Mouse (Mus musculus): ENCODE measurements around the gene Mgea5.

Mgea5 gene

DNA sequence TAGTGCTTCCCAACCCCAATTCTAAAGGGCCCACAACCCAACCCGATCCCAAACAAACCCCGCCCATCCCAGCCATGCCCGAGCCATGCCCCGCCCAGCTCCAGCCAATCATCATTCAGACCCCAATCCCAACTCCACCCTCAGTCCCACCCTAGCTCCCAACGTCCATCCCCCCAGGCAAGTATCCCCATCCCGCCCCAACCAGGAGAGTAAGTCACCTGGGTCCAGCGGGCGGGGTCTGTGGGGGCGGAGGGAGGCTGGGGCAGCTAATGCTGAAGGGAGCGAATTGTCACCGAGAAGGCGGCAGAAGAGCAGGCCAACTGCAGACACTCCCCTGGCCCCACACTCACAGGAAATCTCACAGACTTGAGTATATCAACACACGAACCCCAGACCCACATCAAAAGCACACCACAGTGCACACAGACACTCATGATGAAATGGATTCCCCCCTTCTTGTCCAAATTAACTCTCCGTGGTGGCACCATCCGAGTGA is 12.5 kb upstream of the Mgea5 start:
- DNase-seq (ENCODE audit: low spot score in 2 of 2) = peak; percentile 47 to 48

DNA sequence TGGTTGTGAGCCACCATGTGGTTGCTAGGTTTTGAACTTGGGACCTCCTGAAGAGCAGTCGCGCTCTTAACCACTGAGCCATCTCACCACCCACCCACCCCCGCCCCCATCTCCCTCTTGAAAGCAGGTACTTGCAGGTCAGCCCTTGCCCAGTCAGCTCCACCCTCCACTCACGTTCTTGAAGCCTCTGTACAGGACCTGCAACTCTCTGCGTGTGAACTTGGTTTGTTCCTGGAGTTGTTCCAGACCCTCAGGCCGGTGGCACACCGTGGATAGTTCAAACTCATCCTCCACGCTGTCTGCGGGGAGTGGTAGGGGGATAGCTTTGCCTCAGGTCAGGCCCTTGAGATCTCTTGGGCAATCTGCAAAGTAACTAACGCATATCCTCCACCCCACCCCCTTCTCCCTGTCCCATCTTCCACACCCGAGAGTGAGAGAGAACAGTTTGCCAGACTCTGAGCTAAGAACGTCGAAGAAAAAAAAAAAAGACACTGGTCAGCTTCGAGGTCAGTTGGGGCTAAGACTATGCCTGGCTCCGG is 11.8 kb upstream of the Mgea5 start:
- no peak for DNase-seq (ENCODE audit: low spot score in 2 of 2)

DNA sequence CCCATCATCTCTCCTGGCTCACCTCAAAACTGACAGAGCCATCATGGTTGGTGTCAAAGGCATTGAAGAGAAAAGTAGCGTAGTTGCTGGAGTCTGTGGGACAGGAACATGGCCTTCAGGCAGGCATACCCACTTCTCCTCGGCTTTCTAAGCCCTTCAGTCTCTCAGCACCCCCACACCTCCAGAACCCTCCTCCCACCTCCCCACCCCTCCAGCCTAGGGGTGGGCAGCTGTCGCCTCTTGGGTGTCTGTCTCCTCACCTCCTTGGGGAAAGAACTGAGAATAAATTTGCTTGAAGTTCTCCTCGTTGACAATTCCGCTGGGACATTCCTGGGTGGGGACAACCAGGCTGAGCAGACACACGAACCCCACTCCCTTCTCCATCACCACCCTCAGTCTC is 11.1 kb upstream of the Mgea5 start:
- DNase-seq (ENCODE audit: low spot score in 2 of 2) = no peak

DNA sequence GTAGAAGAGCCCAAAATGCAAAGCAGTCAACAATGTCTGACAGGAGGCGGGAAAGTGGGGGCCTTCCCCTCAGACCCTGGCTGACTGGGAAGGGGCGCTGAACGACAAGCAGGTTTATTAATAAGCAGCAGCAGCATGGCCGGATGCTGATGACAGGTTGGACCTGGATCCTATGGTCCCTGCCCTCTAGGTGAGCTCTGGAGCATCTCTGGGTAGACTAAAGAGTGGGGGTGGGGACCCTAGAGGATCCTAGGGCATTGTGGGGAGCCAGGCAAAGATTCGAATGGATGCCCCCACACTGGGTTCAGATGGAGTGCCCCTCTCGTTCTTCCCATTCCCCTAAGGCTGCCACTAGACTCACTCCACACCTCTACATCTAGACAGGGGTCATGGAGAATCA is 8.8 kb upstream of the Mgea5 start:
- DNase-seq (ENCODE audit: low spot score in 2 of 2) = no peak

DNA sequence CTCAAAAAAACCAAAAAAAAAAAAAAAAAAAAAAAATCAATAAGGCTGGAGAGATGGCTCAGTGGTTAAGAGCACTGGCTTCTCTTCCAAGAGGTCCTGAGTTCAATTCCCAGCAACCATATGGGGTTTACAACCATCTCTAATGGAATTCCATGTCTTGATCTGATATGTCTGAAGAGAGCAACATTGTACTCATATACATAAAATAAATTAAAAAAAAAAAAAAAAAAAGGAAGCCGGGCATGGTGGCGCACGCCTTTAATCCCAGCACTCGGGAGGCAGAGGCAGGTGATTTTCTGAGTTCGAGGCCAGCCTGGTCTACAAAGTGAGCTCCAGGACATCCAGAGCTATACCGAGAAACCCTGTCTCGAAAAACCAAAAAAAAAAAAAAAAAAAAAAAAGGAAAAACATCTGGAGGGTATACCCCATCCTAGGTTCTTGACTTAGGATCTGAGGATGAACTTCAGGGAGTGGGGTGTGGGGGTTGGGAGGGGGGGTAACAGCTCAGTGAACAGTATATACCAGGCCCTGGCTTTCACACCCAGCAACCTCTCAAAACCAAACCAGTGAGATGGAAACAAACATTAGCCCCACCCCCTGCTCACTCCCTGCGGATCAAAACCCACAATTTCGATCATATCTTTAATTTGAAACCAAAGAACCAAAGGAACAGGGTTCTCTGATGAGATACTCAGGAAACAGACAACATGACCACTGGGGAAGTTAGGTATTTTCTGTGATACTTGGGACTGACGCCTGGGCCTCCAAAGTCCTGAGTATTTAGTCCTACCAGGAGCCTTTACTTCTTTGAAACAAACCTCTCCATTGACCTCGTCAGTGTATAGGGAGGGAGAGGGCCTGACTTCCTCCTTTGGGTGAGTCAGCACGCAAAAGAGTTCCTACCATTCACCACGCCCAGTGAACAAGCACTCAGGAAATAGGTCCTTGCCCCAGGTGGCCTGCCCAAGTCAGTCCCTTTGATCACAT is 6.5 kb upstream of the Mgea5 start:
- peak; percentile 67 to 75 for DNase-seq (ENCODE audit: low spot score in 2 of 2)

DNA sequence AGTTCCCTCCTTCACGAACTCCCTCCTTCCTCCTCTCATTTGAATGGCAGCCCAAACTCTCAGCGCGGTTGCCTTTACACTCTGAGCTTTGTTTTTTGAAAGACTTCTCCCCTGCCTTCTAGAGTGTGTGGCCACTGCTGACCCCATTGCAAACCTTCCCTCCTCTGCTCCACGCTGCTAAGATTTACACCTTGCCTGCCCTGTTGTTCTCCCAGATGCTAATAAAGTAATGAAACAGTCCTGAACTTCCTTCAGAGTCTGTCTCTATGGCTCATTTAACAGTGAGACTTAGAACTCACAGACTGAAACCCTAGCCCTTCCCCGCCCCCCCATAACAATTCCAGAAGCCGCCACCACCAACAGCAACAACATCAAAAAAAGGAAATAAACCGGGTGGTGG is 5.7 kb upstream of the Mgea5 start:
- DNase-seq (ENCODE audit: low spot score in 2 of 2) = no peak

DNA sequence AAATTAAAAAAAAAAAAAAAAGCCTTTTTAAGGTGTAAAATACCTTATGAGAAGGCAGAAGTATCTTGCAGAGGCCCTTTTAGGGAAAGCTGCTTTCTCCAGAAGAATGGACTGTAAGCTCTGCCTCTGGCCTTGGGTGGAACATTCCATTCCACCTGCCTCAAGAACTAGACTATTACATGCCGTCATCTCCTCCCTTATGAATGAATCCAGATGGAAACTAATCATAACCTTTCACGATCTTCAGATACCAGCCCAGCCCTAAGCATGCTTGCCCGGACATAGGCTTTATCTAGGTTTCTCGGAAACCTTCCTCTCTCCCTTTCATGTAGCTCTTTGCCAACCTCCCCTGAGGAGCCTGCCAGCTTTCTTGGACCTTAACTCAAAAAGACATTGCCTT is 4.7 kb upstream of the Mgea5 start:
- no peak for DNase-seq (ENCODE audit: low spot score in 2 of 2)

DNA sequence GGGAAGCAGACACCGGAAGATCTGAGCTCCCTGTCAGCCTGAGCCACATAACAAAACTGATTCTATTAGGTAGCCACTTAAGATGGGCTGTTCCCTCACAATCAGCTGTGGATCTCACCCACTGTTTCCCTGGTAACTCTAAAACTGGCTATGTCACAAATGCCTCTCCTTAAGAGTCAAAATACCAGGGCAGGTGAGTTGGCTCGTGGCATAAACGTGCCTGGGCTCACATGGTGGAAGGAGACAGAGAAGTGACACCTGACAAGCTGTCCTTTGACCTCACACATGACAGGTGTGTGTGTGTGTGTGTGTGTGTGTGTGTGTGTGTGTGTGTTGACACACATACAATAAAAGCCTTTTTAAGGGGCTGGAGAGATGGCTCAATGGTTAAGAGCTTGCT is 3.8 kb upstream of the Mgea5 start:
- no peak for DNase-seq (ENCODE audit: low spot score in 2 of 2)

DNA sequence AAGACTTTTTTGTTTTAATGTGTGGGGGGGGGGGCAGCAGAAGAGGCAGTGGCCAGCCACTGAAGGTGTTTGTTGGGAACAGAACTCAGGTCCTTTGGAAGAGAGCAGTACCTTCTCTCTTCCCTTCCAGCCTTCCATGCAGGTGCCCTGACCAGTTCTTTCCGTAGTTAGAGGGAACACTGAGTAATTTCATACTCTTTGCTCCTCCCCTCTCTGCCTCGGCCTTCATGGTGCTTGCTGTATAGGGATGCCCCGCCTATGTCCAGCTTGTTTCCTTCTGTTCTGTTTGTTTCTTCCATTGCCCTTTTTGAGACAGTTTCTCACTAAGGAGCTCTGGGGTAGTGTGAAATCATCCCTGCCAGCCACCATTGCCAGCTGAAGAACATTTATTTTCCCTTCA is 1.8 kb upstream of the Mgea5 start:
- no peak for DNase-seq (ENCODE audit: low spot score in 2 of 2)

DNA sequence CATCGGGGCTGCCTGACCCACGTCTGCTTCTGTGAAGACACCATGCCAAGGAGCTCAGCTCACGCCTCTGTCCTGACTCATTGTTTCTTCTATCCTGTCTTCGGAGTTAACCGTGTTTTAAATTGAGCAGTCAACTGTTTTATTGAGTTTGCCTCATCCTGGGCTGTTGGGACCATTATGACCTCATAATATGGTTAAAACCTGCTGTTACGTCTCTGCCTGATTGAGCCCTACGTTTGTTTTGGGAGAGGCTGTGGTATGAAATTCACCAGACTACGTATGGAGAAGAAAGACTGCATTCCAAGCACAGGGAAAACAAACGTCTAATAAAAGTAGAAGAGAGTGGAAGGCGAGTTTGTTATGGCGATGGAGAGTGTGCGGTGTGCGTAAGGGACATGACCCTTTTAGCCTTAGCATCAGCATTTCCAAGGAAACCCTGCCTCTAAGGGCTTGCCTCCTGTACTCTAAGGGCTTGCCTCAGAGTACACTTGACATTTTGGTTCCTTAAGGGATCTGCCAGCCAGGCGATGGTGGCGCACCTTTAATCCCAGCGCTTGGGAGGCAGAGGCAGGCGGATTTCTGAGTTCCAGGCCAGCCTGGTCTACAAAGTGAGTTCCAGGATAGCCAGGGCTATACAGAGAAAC is 418 bp upstream of the Mgea5 start:
- no peak for DNase-seq (ENCODE audit: low spot score in 2 of 2)

DNA sequence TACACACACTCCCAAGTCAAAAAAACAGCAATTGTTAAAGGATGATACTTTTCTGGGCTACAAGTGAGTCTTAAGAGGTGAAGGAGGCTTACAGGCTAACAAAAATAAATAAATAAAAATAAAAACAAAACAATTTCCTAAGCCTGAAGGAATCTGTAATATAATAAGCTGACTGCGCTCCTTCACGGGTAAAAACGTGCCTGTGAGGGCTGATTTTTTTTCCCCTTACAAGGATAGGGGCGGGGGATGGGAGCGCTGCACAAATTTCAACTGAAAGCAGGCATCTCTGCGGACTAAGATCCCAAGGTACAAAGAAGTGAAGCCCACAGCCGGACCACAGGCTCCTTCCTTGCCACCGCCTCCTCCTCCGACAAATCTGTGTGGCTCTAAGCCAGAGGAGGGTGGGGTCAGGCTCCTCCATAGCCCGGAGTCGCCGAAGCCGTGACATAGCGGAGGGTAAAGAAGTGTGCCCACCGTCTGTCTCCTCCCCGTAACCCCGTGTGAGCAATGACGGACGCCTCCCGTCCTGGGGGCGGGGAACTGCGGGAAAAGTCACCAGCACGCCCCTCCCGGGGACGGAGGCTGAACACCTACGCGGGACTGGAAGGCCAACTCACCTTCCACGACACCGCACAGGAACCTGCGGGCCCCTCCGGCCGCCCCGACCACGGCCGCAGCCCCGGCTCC is 1.2 kb downstream of the Mgea5 start:
- peak; percentile 68 to 74 for DNase-seq (ENCODE audit: low spot score in 2 of 2)

DNA sequence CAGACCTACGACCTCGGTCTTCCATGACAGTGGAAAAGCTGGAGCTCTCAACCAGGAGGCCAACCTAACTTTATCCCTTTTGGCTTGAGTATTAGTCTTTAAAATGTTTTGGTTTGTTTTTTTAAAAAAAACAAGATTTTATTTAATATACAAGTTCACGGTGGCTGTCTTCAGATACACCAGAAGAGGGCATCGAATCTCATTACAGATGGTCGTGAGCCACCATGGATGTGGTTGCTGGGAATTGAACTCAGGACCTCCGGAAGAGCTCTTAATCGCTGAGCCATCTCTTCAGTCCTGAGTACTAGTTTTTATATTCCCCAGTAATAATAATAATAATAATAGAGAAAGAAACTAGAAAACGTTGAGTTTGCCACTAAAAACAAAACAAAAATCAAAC is 2.0 kb downstream of the Mgea5 start:
- no peak for DNase-seq (ENCODE audit: low spot score in 2 of 2)

DNA sequence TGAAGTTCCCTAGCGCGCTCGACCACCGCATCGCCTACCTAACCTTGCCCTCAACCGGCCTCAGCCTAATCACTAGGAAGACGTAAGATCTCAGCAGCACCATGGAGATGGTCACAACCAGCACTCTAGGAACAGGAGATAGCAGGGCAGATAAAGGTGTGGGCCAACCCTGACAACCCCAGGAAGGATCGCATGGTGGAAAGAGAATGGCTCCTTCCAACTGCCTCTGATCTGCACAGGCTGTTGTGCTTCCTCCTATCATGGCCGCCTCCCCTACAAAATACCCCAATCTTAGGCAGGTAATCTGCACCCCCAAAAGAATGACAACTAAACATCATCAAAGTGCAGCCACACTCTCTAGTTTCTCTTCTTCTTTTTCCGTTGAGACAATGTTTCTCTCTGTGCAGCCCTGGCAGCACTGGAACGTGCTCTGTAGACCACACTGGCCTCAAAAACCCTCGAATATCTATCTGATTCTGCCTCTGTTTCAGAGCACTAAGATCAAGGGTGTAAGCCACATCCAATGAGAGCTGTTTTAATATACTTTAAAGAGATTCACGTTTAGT is 3.2 kb downstream of the Mgea5 start:
- no peak for DNase-seq (ENCODE audit: low spot score in 2 of 2)

DNA sequence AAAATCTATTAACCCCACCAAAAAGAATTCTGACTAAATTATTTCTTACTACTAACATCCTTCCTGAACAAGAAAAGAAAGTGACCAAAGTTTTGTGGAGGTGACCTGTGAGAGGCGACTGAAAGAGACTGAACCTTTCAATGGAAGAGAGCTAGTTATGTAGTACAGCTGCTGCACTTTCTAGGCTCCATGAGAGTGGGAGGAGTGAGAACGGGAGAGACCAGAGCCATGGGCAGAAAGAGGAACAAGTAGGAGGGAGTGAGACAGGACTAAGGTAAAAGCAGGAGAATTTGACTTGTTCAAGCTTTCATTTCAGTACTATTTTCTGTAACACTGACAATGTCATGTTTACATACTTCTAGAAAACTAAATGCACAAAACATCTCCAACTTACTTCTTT is 8.2 kb downstream of the Mgea5 start:
- DNase-seq (ENCODE audit: low spot score in 2 of 2) = no peak

DNA sequence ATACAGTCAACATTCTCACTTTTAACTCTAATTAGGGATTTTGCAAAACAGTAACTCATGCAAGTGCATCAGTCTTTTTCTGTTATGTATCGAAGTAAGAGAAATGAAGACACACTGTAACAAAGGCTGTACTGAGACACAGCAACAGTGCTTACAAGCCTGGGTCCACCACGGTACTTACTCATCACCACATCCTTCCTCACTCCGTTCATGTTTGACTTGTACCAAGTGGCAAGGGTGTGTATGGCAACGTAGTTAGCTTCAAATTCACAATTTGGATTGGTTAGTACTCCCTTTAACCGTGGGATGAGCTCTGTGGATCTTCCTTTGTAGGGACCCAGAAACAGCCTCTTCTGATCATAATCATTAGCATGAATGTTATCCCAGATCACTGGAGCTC is 12.1 kb downstream of the Mgea5 start:
- DNase-seq (ENCODE audit: low spot score in 2 of 2) = no peak

DNA sequence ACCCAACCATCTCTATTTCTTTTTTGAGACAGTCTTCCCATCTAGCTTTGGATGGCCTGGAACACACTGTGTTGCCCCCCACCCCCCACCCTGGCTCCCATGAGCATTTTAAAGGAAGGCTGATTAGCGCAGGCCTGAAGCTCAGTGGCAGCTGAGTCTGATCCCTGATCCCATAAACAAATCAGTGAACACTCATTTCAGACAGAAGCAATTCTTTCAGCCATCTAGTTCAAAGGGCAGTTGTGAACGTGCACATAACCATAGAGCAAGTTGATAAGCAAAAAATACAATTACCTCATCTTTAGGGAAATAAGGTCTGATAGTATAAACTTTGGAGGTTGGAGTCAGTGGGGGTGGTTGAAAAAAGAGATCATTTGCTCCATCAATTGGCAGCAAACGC is 22.8 kb downstream of the Mgea5 start:
- no peak for DNase-seq (ENCODE audit: low spot score in 2 of 2)

DNA sequence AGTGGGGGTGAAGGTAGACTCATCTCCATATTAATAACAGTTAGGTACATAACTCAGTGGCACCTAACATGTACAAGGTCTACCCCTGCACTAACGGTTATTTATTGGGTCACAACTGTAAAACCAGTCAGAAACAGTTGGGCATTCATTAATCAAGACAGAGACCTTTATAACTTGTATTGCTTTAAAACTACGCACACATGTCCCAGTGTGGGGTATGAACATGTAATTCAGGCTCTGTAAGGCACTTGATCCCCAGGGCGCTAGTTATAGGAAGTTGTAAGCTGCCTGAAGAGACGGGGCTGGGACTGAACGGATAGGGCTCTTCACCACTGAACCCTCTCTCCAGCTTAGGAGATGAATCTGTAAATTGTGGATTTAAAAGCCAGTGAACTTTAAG is 25.0 kb downstream of the Mgea5 start:
- no peak for DNase-seq (ENCODE audit: low spot score in 2 of 2)

DNA sequence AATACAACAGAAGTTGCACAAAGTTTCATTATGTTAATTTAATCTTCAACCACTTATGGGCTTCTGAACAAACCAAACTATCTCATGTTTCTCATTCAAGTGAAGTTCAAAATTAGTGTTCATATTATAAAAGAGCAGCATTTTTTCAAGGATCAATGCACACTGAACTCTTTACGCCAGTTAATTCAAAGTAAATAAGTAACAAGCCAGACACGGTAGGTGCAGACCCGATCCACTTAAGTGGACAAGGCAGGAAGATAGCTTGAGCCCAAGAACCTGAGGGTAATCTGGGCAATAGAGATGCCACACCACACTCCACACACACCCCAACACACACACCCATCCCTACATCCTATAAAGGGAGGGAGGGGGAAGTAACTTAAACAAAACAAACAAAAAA is 30.1 kb downstream of the Mgea5 start:
- DNase-seq (ENCODE audit: low spot score in 2 of 2) = no peak

DNA sequence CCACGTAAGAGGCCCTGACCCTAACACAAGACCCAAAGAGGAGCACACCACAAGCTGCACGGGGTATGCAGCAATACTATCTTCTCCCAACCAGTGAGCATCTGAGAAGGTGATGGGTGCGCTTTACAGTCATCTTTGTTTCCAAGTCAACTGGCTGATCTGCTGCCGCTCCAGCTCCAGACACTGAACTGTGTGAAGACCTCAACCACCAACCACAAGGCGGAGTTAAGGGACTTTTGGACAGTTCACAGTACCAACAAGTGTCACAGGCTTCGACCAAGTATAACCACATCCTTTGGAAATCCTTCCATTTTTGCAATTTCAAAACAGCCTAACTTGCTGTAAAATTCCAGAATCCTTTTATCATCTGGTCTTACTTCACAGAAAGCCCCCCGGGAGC is 31.8 kb downstream of the Mgea5 start:
- DNase-seq (ENCODE audit: low spot score in 2 of 2) = no peak

DNA sequence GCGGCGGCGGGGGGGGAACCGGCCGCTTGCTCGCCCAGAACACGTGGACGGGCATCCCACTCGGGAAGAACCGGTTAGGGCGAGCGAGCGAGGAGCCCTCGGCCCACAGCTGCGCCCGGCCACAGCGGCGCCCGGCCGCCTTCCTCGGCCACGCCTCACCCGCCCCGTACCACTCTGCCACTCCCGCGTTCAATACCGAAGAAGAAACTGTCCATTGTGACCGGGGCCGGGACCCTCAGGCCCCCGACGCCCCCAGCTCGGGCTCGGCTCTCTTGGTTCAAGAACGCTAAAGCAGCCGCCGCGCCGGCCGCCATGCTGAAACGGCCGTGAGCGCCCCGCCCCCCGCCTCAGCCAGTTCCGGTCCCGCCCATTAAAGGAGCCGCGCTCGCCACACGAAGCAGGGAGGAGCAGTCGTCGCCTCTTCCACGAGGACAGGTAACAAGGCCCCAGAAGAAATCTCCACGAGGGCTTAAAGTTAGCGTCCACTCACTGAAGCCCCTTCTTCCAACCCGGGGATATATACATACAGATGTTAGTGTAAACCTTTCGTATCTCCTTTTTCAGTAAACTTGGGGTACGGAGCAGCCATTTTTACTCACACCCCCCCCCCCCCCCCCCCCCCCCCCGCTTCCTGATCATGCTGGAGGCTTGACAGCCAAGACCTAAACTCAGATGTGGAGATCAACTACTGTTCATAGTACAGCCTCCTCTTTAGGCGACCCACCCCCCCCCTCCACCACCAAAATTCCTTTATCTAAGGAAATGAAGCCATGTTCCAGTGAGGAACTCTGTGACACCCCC is 34.2 kb downstream of the Mgea5 start, which contains the start of gene Npm3:
Gene Npm3 (minus strand): TSS at position 349 of the 801 bp plus-strand sequence.
- DNase-seq (ENCODE audit: low spot score in 2 of 2) = peak; percentile 81 to 82

DNA sequence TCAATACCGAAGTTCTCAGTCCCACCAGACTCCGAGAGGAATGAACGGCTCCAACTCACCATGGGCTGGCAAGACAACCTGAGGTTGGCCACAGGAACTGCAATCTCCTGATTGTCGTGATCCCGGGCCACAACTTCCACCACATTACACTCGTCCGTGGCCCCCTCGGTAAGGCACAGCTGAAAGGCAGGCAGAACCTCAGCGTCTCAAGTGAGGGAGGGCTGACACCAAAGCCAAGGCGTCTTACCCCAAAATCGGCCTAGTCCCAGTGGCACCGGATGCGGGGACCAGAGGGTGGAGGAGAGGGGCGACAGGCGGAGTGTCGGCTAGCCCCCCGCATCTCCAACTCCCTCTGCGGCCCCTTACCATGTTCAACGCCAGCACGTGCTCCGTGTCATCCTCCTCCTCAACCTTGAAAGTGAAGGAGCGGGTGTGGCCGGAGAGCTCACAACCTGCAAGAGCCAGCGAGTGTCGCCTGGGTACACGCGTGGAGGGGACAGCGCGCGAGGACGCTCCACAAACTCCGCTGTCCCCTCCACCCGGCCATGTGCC is 34.9 kb downstream of the Mgea5 start:
- DNase-seq (ENCODE audit: low spot score in 2 of 2) = no peak
